ENCODE assay signal across 9 mouse cellular contexts in the genomic region with DNA sequence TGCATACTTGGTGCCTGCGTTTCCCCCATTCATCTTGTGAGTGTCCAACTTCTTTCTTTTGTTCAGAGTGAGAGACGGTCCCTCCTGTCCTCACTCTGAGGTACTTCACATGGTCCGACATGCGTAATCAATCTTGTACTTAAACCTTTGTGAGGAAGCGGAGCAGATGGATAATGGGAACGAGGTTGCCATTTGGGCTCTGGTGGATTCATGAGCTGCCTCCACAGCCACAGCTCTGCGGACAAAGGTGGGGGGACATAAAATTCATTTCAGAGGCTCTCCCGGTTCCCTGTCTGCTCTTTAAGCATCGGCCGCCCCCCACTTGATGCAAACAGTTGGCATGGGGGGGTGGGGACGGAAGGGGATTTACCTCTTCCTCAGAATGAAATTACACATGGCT.
"Had no signal": no experiment of that assay in that cellular context is flagged by ENCODE, and none has a peak within 500 bp of the region (broad histone marks: within the 10 kb centered on the region; RNA-seq: fewer than 3 reads in every experiment).

No protein-coding gene starts in this region.

- H3K9me3 ChIP-seq: limb, embryonic 12.5 days had no signal

- H3K4me2 ChIP-seq: limb, embryonic 12.5 days had no signal

- H3K27ac ChIP-seq: kidney, postnatal 0 days; limb, embryonic 12.5 days; liver, embryonic 14.5 days had no signal

- H3K9ac ChIP-seq: limb, embryonic 12.5 days; liver, embryonic 14.5 days had no signal

- H3K36me3 ChIP-seq: limb, embryonic 12.5 days had no signal

- H3K4me3 ChIP-seq: limb, embryonic 12.5 days had no signal

- DNase-seq: kidney, adult 9 months; kidney, postnatal 36 days; lung, adult 18-20 months; right cerebral cortex, adult 18-20 months; right cerebral cortex, postnatal 25 days; thymus, postnatal 4 days had no signal
